Comparison of ENCODE assay signal across 8 mouse cellular contexts in genomic region chr2:94243053-94243916, GRCm38 (mm10).
DNase-seq lines count a peak whose midpoint lies in the region; ATAC-seq lines count a peak whose summit lies in the region.

No protein-coding gene starts in this region.

- no peaks in the 10 kb centered on the region for H3K36me3 ChIP-seq in heart, embryonic 14.5 days (ENCODE audit: control insufficient read depth, insufficient read depth, low read length)
- H3K36me3 ChIP-seq in embryonic facial prominence, embryonic 14.5 days (ENCODE audit: control insufficient read depth, insufficient read depth, low read length): no peaks in the 10 kb centered on the region
- no peaks in the 10 kb centered on the region for H3K36me3 ChIP-seq in limb, embryonic 15.5 days

- peaks cover 86% of the 10 kb centered on the region for H3K27me3 ChIP-seq in heart, embryonic 14.5 days (ENCODE audit: control insufficient read depth, insufficient read depth, low read length)
- H3K27me3 ChIP-seq in embryonic facial prominence, embryonic 14.5 days (replicated peaks; ENCODE audit: control insufficient read depth, insufficient read depth, low read length): peaks cover 99% of the 10 kb centered on the region
- H3K27me3 ChIP-seq in limb, embryonic 15.5 days: peaks cover 100% of the 10 kb centered on the region

- H3K4me1 ChIP-seq in heart, embryonic 14.5 days (ENCODE audit: control insufficient read depth in 2 of 2, insufficient read depth in 2 of 2, low read length in 2 of 2): peaks cover 26 to 58% of the 10 kb centered on the region in 2 experiments
- peaks cover 10% of the 10 kb centered on the region for H3K4me1 ChIP-seq in embryonic facial prominence, embryonic 14.5 days (ENCODE audit: control insufficient read depth, insufficient read depth, low read length)
- peaks cover 33% of the 10 kb centered on the region for H3K4me1 ChIP-seq in limb, embryonic 15.5 days

- H3K27ac ChIP-seq in heart, embryonic 14.5 days (replicated peaks in 1 of 2; ENCODE audit: control insufficient read depth in 1 of 2, insufficient read depth in 1 of 2, low read depth in 2 of 2, low read length in 2 of 2): no peak overlapping the region
- no peak overlapping the region for H3K27ac ChIP-seq in embryonic facial prominence, embryonic 14.5 days (replicated peaks; ENCODE audit: low read depth, low read length)
- H3K27ac ChIP-seq in limb, embryonic 15.5 days: no peak overlapping the region

- no peak for DNase-seq in heart, postnatal 36 days
- peak; percentile 67 for DNase-seq in NIH3T3 (ENCODE audit: low read depth)
- no peak for DNase-seq in embryonic facial prominence, embryonic 14.5 days (ENCODE audit: low spot score)
- no peak for DNase-seq in testis, postnatal 10 days (ENCODE audit: low spot score)
- no peak for DNase-seq in kidney, postnatal 25 days

- peak overlapping the region; percentile 13 to 37; a peak in 3 of 4 replicates for H3K4me3 ChIP-seq in heart, embryonic 14.5 days (ENCODE audit: control insufficient read depth in 1 of 2, insufficient read depth in 1 of 2, low read depth in 1 of 2, low read length in 2 of 2)
- peak overlapping the region; percentile 19 for H3K4me3 ChIP-seq in embryonic facial prominence, embryonic 14.5 days (ENCODE audit: low read depth, low read length)
- peak overlapping the region; percentile 24 for H3K4me3 ChIP-seq in limb, embryonic 15.5 days

- H3K4me2 ChIP-seq in heart, embryonic 14.5 days (ENCODE audit: low read length): peak overlapping the region; percentile 71
- peak overlapping the region; percentile 36 for H3K4me2 ChIP-seq in embryonic facial prominence, embryonic 14.5 days (ENCODE audit: low read depth, low read length)
- peak overlapping the region; percentile 26; the same call in 1 of the 2 replicates for H3K4me2 ChIP-seq in limb, embryonic 15.5 days

- no peak for ATAC-seq in heart, embryonic 14.5 days (ENCODE audit: insufficient number of reproducible peaks, insufficient read depth, low FRiP score, low read depth)
- ATAC-seq in embryonic facial prominence, embryonic 14.5 days (ENCODE audit: low read depth): no peak
- no peak; the same call in 1 of the 2 replicates for ATAC-seq in limb, embryonic 15.5 days (ENCODE audit: insufficient number of reproducible peaks, low FRiP score, low TSS enrichment, low read depth)
- ATAC-seq in activated CD4-positive, CD25-positive, alpha-beta regulatory T cell, adult 4 months: no peak

- no peak overlapping the region for H3K9ac ChIP-seq in heart, embryonic 14.5 days (ENCODE audit: low read length)
- H3K9ac ChIP-seq in embryonic facial prominence, embryonic 14.5 days (ENCODE audit: low read depth, low read length): no peak overlapping the region
- no peak overlapping the region for H3K9ac ChIP-seq in limb, embryonic 15.5 days

- under 1% methylated on average over 50 of the region's 50 CpGs for WGBS in heart, embryonic 14.5 days
- 1% methylated on average over 47 of the region's 50 CpGs for WGBS in embryonic facial prominence, embryonic 14.5 days
- under 1% methylated on average over 48 of the region's 50 CpGs for WGBS in limb, embryonic 15.5 days

- intact Hi-C loops in heart, postnatal 36 days (cut with DNase I): no loop called here

- H3K9me3 ChIP-seq in heart, embryonic 14.5 days (ENCODE audit: control insufficient read depth, low read length): no peaks in the 10 kb centered on the region
- no peaks in the 10 kb centered on the region for H3K9me3 ChIP-seq in embryonic facial prominence, embryonic 14.5 days (ENCODE audit: control insufficient read depth, low read length)
- no peaks in the 10 kb centered on the region for H3K9me3 ChIP-seq in limb, embryonic 15.5 days
